Mouse (Mus musculus) hematopoietic multipotent progenitor cell, adult 10-12 weeks (in vitro differentiated cells): ENCODE results near the gene Maff. TPM values are rescaled to one million over a fixed set of nuclear protein-coding genes. Genes with fewer than 3 reads are reported as not detected.

ENCODE experiments used
- polyA plus RNA-seq: library from polyadenylated mRNA; stranded (reverse); fragments of >175 nt; gene quantifications from 2 replicates; pipeline ENCODE4 v1.2.3, GENCODE M21; 2012; ENCODE audit warnings: low replicate concordance

Maff gene
- polyA plus RNA-seq, result 0.83 and 3.1 TPM in 2 replicates

GRCm38 (mm10) chr15:79346051-79346793 is at the start of gene Maff:
Gene Maff (plus strand): TSS chr15:79346621.

GRCm38 (mm10) chr15:79328058-79328938 is 18.1 kb upstream of the Maff start, which contains the start of gene Pla2g6:
Gene Pla2g6 (minus strand): TSS chr15:79328390.

GRCm38 (mm10) chr15:79402836-79403762 is 56.7 kb downstream of the Maff start, which contains the start of gene Tmem184b:
Gene Tmem184b (minus strand): TSS chr15:79403569.

Other genes starting within 250 kb of the Maff start
- 58.3 and 190 TPM in 2 replicates for gene Micall1, start 237.7 kb upstream of the Maff start, polyA plus RNA-seq
- gene Polr2f, start 205.6 kb upstream of the Maff start, polyA plus RNA-seq, result 43.4 and 99.7 TPM in 2 replicates
- gene 1700088E04Rik, start 205.4 kb upstream of the Maff start, polyA plus RNA-seq, result not detected in 2 replicates
- gene Sox10, start 181.4 kb upstream of the Maff start, polyA plus RNA-seq, result 0.09 TPM in 1 of 2 replicates, not detected in the other
- 17.2 and 41.5 TPM in 2 replicates for gene Pick1, start 117.4 kb upstream of the Maff start, polyA plus RNA-seq
- gene Gm49486, start 117.2 kb upstream of the Maff start, polyA plus RNA-seq, result not detected in 2 replicates
- not detected in 2 replicates for gene Slc16a8, start 91.9 kb upstream of the Maff start, polyA plus RNA-seq
- gene Baiap2l2, start 61.1 kb upstream of the Maff start, polyA plus RNA-seq, result 0.15 and 0.98 TPM in 2 replicates
- gene Pla2g6, start 18.2 kb upstream of the Maff start, polyA plus RNA-seq, result 21.1 and 30.1 TPM in 2 replicates
- 128 and 258 TPM in 2 replicates for gene Tmem184b, start 56.9 kb downstream of the Maff start, polyA plus RNA-seq
- gene Csnk1e, start 108.9 kb downstream of the Maff start, polyA plus RNA-seq, result 35.8 and 87.8 TPM in 2 replicates
- gene Kcnj4, start 158.6 kb downstream of the Maff start, polyA plus RNA-seq, result not detected in 2 replicates
- 0.08 TPM in 1 of 2 replicates, not detected in the other for gene Kdelr3, start 169.8 kb downstream of the Maff start, polyA plus RNA-seq
- gene Ddx17, start 200.1 kb downstream of the Maff start, polyA plus RNA-seq, result 92.9 and 168 TPM in 2 replicates